Mouse (Mus musculus): ENCODE data around the gene Mybpc2. TPM values are rescaled to one million over a fixed set of nuclear protein-coding genes. Genes with fewer than 3 reads are reported as not detected.

Mybpc2 gene
- polyA plus RNA-seq, 1 experiment from 2014 or later: 0.14 TPM

DNA sequence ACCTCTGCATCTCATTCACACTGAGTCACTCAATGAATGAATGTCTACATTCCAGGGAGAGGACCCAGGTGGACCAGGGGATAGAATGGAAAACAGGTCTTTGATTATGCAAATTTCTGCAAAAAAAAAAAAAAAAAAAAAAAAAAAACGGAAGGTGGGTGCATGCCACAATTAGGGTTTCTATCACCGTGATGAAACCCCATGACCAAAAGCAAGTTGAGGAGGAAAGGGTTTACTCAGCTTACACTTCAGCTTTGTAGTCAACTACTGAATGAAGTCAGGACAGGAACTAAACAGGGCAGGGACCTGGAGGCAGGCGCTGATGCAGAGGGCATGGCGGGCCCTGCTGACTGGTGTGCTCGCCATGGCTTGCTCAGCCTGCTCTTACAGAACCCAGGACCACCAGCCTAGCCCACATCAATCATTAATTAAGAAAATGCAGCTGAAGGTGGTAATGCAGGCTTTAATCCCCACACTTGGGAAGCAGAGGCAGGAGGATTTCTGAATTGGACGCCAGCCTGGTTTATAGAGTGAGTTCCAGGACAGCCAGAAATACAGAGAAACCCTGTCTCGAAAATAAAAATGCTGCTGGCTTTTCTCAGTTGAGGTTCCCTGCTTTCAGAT lies 38.8 kb downstream of the Mybpc2 start:
- no peaks in the 10 kb centered on the region; the same call in 1 of the 2 replicates for H3K27me3 ChIP-seq (replicated peaks; ENCODE audit: control insufficient read depth, insufficient read depth, low read length)
- no peaks in the 10 kb centered on the region for H3K9me3 ChIP-seq (ENCODE audit: control insufficient read depth, low read length)
- no peak overlapping the region for H3K9ac ChIP-seq (ENCODE audit: low read depth, low read length)
- H3K4me1 ChIP-seq (ENCODE audit: control insufficient read depth, insufficient read depth, low read depth, low read length): peaks cover 4% of the 10 kb centered on the region; the same call in 1 of the 2 replicates
- peaks cover 13% of the 10 kb centered on the region; the same call in 1 of the 2 replicates for H3K36me3 ChIP-seq (ENCODE audit: control insufficient read depth, insufficient read depth, low read length)
- 65% methylated on average over 6 of the region's 7 CpGs for WGBS
- ATAC-seq: no peak; the same call in 1 of the 2 replicates
- H3K27ac ChIP-seq (ENCODE audit: low read depth, low read length): no peak overlapping the region
- H3K4me2 ChIP-seq (ENCODE audit: low read length): no peak overlapping the region
- H3K4me3 ChIP-seq (ENCODE audit: low read length): no peak overlapping the region

DNA sequence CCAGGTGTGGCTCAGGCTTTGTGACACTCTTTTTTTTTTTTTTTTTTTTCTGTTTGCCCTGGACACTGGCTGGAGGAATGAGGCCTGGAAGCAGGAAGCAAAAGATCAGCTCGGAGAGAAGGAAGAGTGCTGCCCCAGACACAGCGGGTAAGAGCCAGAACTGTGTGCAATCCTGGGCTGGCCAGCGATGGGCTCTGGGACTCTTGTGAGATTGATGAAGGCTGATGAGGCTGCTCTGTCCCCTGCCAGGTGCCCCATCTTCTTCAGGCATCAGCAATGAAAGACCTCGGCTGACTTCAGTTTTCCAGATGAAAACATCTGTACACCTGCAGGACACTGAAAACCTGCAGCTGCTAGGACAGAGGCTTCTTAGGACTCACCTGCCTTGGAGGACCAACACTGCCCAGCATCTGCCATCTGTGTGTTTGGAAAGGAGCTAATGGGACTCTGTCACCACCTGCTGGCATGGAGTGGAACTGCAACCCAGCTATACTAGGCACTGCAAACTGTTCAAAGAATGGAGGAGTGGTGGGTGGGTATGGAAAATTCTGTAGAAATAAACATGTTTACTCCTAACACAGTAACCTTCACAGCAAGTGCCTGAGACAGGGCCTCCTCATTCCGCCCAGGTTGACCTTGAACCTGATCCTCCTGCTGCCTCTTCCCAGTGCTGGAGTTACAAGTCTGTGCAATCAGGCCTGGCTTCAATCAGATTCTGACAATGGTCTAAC lies 39.5 kb downstream of the Mybpc2 start:
- Histone ChIP-seq H3K4me2 (ENCODE audit: low read length) (no peak overlapping the region), H3K4me1 (ENCODE audit: control insufficient read depth, insufficient read depth, low read depth, low read length) (peaks cover 4% of the 10 kb centered on the region; the same call in 1 of the 2 replicates)

DNA sequence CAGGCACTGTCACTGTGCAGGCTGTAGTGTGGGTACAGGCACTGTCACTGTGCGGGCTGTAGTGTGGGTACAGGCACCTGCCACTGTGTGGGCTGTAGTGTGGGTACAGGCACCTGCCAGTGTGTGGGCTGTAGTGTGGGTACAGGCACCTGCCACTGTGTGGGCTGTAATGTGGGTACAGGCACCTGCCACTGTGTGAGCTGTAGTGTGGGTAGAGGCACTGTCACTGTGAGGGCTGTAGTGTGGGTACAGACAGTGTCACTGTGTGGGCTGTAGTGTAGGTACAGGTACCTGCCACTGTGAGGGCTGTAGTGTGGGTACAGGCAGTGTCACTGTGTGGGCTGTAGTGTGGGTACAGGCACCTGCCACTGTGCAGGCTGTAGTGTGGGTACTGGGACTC lies 40.3 kb downstream of the Mybpc2 start:
- Histone ChIP-seq H3K4me3 (ENCODE audit: low read length) (no peak overlapping the region), H3K27ac (ENCODE audit: low read depth, low read length) (no peak overlapping the region), H3K9me3 (ENCODE audit: control insufficient read depth, low read length) (no peaks in the 10 kb centered on the region), H3K4me1 (ENCODE audit: control insufficient read depth, insufficient read depth, low read depth, low read length) (peaks cover 4% of the 10 kb centered on the region; the same call in 1 of the 2 replicates), H3K4me2 (ENCODE audit: low read length) (no peak overlapping the region), H3K36me3 (ENCODE audit: control insufficient read depth, insufficient read depth, low read length) (peaks cover 5% of the 10 kb centered on the region; the same call in 1 of the 2 replicates), H3K27me3 (replicated peaks; ENCODE audit: control insufficient read depth, insufficient read depth, low read length) (peaks cover 2% of the 10 kb centered on the region; the same call in 1 of the 2 replicates), H3K9ac (ENCODE audit: low read depth, low read length) (no peak overlapping the region)
- WGBS: 100% methylated on average over 1 of the region's 1 CpGs
- no peak for ATAC-seq

More for the DNA sequence above, 39.5 kb downstream of the Mybpc2 start:
- H3K27me3 ChIP-seq (replicated peaks; ENCODE audit: control insufficient read depth, insufficient read depth, low read length): no peaks in the 10 kb centered on the region; the same call in 1 of the 2 replicates
- H3K27ac ChIP-seq (ENCODE audit: low read depth, low read length): no peak overlapping the region
- ATAC-seq: peak; percentile 82
- no peaks in the 10 kb centered on the region for H3K9me3 ChIP-seq (ENCODE audit: control insufficient read depth, low read length)
- 38% methylated on average over 5 of the region's 5 CpGs for WGBS
- H3K36me3 ChIP-seq (ENCODE audit: control insufficient read depth, insufficient read depth, low read length): peaks cover 7% of the 10 kb centered on the region; the same call in 1 of the 2 replicates
- no peak overlapping the region for H3K4me3 ChIP-seq (ENCODE audit: low read length)
- no peak overlapping the region for H3K9ac ChIP-seq (ENCODE audit: low read depth, low read length)

DNA sequence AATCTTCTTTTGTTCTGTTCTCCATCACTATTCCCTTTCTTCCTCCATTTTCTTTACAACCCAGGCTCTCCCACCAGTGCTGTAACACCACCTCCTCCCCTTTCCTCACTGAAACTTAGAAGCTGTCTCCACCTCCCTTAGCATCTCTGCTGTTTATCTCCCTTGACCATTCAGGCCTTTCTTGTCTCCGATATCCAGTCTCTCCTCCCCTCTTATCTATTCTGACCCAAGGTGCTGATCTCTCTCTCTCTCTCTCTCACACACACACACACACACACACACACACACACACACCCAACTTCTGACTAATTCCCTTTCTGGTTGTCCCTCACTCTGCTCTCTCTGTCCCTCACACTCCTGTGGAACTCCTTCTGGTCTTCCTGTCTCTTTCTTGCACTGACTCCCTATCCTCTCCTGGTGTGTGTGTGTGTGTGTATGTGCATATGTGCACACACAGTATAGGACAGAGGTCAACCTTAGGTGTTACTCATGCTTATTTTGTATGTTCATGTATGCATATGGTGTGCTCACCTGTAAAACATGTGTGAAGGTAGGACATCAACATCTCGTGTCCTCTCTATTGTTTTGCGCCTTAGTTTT lies 41.5 kb downstream of the Mybpc2 start:
- no peaks in the 10 kb centered on the region for H3K36me3 ChIP-seq (ENCODE audit: control insufficient read depth, insufficient read depth, low read length)
- peaks cover 2% of the 10 kb centered on the region for H3K27me3 ChIP-seq (replicated peaks; ENCODE audit: control insufficient read depth, insufficient read depth, low read length)
- WGBS: 77% methylated on average over 3 of the region's 3 CpGs
- no peak overlapping the region for H3K4me3 ChIP-seq (ENCODE audit: low read length)
- H3K9me3 ChIP-seq (ENCODE audit: control insufficient read depth, low read length): no peaks in the 10 kb centered on the region
- no peak for ATAC-seq
- no peak overlapping the region for H3K27ac ChIP-seq (ENCODE audit: low read depth, low read length)
- H3K4me1 ChIP-seq (ENCODE audit: control insufficient read depth, insufficient read depth, low read depth, low read length): peaks cover 4% of the 10 kb centered on the region; the same call in 1 of the 2 replicates
- no peak overlapping the region for H3K4me2 ChIP-seq (ENCODE audit: low read length)
- H3K9ac ChIP-seq (ENCODE audit: low read depth, low read length): no peak overlapping the region

DNA sequence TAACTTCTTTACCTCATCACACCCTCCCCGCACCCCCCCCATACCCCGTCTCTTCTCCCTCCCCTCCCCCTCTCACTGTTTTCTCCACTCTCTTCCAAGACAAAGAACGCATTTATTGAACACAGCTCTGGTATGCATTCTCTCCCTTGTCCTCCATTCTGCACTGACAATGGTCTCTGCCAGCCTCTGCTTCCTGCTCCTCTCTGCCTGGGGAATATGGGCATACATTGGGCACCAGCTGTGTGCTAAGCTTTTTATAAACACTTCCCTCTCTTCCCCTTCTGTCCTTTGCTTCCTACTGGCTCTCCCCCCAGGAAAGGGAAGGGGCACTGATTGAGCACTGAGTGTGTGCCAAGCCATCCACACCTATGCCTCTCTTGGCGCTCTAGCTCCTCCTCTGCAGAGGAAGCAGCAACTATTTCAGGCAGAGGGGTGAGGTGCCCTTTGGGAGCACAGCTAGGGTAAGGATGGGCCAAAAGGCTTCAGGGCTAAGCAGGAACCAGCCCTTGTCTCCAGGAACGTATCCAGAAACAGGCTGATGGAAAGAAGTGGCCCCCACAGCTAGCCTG lies 49.3 kb downstream of the Mybpc2 start:
- H3K4me1 ChIP-seq (ENCODE audit: control insufficient read depth, insufficient read depth, low read depth, low read length): peaks cover 18% of the 10 kb centered on the region
- no peak overlapping the region for H3K9ac ChIP-seq (ENCODE audit: low read depth, low read length)
- H3K4me3 ChIP-seq (ENCODE audit: low read length): no peak overlapping the region
- H3K27me3 ChIP-seq (replicated peaks; ENCODE audit: control insufficient read depth, insufficient read depth, low read length): peaks cover 2% of the 10 kb centered on the region; the same call in 1 of the 2 replicates
- WGBS: 25% methylated on average over 5 of the region's 5 CpGs
- no peak overlapping the region for H3K4me2 ChIP-seq (ENCODE audit: low read length)
- ATAC-seq: 0 out of 2 replicates have a peak, but pooled peaks have one; percentile 12
- no peaks in the 10 kb centered on the region for H3K9me3 ChIP-seq (ENCODE audit: control insufficient read depth, low read length)
- no peaks in the 10 kb centered on the region for H3K36me3 ChIP-seq (ENCODE audit: control insufficient read depth, insufficient read depth, low read length)
- peak overlapping the region; percentile 61 for H3K27ac ChIP-seq (ENCODE audit: low read depth, low read length)

DNA sequence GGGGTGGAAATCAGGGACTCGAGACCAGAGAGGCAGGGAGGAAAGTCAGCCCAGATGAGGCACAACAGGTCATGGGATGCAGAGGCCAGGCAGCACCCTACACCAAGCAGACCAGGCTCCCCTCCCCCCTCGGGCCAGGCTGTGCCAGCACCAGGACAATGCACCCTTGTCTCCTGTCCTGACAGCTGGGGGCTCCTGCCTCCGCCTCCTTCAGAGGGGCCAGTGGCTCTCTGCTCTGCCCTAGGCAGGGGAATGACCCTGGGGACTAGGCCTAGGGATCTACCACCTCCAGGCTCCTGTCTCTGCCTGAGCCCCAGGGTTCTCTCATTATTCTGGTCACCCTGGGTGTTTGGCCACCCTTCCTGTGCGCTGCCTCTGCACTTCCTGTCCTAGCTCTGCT lies 50.0 kb downstream of the Mybpc2 start:
- Histone ChIP-seq H3K9me3 (ENCODE audit: control insufficient read depth, low read length) (no peaks in the 10 kb centered on the region), H3K27me3 (replicated peaks; ENCODE audit: control insufficient read depth, insufficient read depth, low read length) (peaks cover 1% of the 10 kb centered on the region; the same call in 1 of the 2 replicates), H3K9ac (ENCODE audit: low read depth, low read length) (no peak overlapping the region), H3K27ac (ENCODE audit: low read depth, low read length) (peak overlapping the region; percentile 67), H3K4me2 (ENCODE audit: low read length) (no peak overlapping the region), H3K4me1 (ENCODE audit: control insufficient read depth, insufficient read depth, low read depth, low read length) (peaks cover 22% of the 10 kb centered on the region), H3K4me3 (ENCODE audit: low read length) (no peak overlapping the region), H3K36me3 (ENCODE audit: control insufficient read depth, insufficient read depth, low read length) (no peaks in the 10 kb centered on the region)
- 8% methylated on average over 4 of the region's 4 CpGs for WGBS
- ATAC-seq: peak; percentile 79

DNA sequence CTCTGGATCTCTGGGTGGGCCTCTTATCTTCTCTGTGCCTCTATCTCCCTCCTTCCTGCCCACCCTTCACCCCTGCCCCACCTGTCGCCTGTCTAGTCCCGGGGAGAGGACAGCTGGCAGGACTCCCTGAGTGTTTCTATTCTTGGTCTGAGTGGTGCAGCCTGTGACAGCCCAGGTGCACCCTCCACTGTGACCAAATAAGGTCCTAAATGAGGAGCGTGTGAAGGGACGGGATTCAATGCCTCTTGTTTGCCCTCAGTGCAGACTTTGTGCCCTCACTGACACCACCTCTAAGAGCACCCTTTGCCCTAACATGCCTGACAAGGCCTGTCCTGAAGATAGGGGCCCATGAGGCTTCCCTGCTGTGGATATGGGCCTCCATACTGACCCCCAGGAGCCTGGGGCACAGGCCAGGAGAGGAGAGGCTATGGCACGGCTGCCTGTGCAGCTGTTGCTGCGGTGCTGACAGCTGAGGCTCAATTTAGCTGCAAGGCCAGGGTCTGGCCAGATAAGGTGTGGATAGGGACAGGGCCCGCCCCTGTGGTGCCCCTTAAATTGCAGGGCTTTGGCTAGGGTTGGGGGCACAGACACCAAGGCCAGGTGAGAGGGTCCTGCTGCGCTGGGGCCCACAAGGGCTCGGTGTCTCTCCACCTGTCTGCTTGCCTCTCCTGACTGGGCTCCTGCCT lies 51.4 kb downstream of the Mybpc2 start:
- no peak overlapping the region; the same call in 1 of the 2 replicates for H3K9ac ChIP-seq (ENCODE audit: low read depth, low read length)
- H3K4me2 ChIP-seq (ENCODE audit: low read length): no peak overlapping the region
- 59% methylated on average over 9 of the region's 9 CpGs for WGBS
- H3K4me3 ChIP-seq (ENCODE audit: low read length): no peak overlapping the region
- H3K36me3 ChIP-seq (ENCODE audit: control insufficient read depth, insufficient read depth, low read length): no peaks in the 10 kb centered on the region
- H3K27me3 ChIP-seq (replicated peaks; ENCODE audit: control insufficient read depth, insufficient read depth, low read length): no peaks in the 10 kb centered on the region
- no peaks in the 10 kb centered on the region for H3K9me3 ChIP-seq (ENCODE audit: control insufficient read depth, low read length)
- peaks cover 32% of the 10 kb centered on the region for H3K4me1 ChIP-seq (ENCODE audit: control insufficient read depth, insufficient read depth, low read depth, low read length)
- no peak for ATAC-seq
- no peak overlapping the region for H3K27ac ChIP-seq (ENCODE audit: low read depth, low read length)

DNA sequence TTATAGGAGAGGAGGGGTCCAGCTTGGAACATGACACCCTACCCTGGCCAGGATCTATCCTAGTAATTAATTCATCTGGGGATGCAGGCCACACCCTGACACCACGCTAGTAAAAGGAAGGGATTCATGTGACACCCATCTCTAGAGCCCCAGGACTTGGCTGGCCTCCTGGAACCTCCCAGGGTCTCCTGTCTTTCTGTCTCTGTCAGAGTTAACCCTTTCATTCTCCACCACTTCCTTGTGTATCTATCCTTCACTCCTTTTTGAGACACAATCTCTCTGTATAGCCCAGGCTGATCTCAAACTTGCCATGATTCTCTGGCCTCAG lies 51.9 kb downstream of the Mybpc2 start:
- Histone ChIP-seq H3K4me1 (ENCODE audit: control insufficient read depth, insufficient read depth, low read depth, low read length) (peaks cover 32% of the 10 kb centered on the region), H3K4me2 (ENCODE audit: low read length) (no peak overlapping the region), H3K9me3 (ENCODE audit: control insufficient read depth, low read length) (no peaks in the 10 kb centered on the region), H3K27me3 (replicated peaks; ENCODE audit: control insufficient read depth, insufficient read depth, low read length) (no peaks in the 10 kb centered on the region), H3K36me3 (ENCODE audit: control insufficient read depth, insufficient read depth, low read length) (no peaks in the 10 kb centered on the region), H3K9ac (ENCODE audit: low read depth, low read length) (no peak overlapping the region), H3K4me3 (ENCODE audit: low read length) (no peak overlapping the region), H3K27ac (ENCODE audit: low read depth, low read length) (no peak overlapping the region)
- 9% methylated on average over 1 of the region's 1 CpGs for WGBS
- ATAC-seq: no peak

Measured in hindbrain, embryonic 16.5 days (tissue).